In the genomic region with DNA sequence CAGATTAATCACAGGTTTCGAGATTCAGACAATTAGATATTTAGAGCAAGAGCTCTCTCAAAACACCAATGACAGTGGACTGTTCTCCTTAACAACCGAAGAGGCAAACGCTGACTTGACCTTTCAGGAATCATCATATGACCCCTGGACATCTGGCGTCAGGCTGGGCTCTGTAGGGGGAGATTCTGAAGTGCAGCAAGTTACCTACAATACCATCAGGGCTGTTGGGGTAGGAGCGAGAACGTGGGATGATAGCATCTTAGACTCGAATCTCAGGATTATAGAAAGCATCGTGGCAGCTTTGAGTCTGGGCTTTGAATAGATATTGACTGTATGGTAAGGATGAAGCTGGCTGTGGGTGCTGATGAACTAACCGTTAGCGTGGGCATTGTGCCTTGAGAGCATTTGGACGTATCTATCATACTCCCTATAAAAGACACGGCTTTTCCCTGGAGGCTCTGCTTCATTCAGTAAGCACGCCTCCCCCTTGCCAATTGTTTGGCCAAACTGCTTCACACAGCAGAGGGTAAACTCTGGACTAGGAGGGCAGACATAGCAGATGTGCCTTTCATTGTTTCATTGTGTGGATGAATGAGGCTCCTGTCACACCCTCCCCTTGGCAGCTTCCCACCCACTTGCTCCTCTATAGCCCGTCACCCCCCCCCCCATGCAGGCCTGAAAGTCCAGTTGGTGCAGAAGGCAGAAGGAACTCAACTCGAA, we compare ENCODE assay signal across 10 mouse cellular contexts.
DNase-seq lines count a peak whose midpoint lies in the region; ATAC-seq and TF ChIP-seq lines count a peak whose summit lies in the region.
"Had no signal": no experiment of that assay in that cellular context is flagged by ENCODE, and none has a peak within 500 bp of the region (broad histone marks: within the 10 kb centered on the region; RNA-seq: fewer than 3 reads in every experiment).

No protein-coding gene starts in this region.

- WGBS in embryonic facial prominence, embryonic 11.5 days = 53% methylated on average over 15 of the region's 15 CpGs
- WGBS in hindbrain, embryonic 13.5 days = 11% methylated on average over 15 of the region's 15 CpGs
- WGBS in neural tube, embryonic 12.5 days = 12% methylated on average over 15 of the region's 15 CpGs
- 70% methylated on average over 15 of the region's 15 CpGs for WGBS in heart, adult 2 months

- no peak overlapping the region for H3K9ac ChIP-seq in embryonic facial prominence, embryonic 11.5 days (replicated peaks; ENCODE audit: low read length)
- H3K9ac ChIP-seq in hindbrain, embryonic 13.5 days = peak overlapping the region; percentile 25; the same call in 1 of the 2 replicates
- no peak overlapping the region for H3K9ac ChIP-seq in neural tube, embryonic 12.5 days
- no peak overlapping the region for H3K9ac ChIP-seq in heart, adult 2 months (ENCODE audit: low read depth, low read length)
- H3K9ac ChIP-seq: liver, postnatal 0 days had no signal

- no peak for TF ChIP-seq POLR2A in heart, adult 2 months (IDR thresholded peaks at IDR 0.05; ENCODE audit: insufficient read depth, low read depth, low read length)

- H3K4me1 ChIP-seq in embryonic facial prominence, embryonic 11.5 days (ENCODE audit: control insufficient read depth, insufficient read depth, low read length) = no peaks in the 10 kb centered on the region
- peaks cover 28% of the 10 kb centered on the region for H3K4me1 ChIP-seq in hindbrain, embryonic 13.5 days (replicated peaks)
- H3K4me1 ChIP-seq in neural tube, embryonic 12.5 days = peaks cover 32% of the 10 kb centered on the region
- H3K4me1 ChIP-seq in heart, adult 2 months (ENCODE audit: control insufficient read depth, insufficient read depth, low read length) = no peaks in the 10 kb centered on the region

- no peak for TF ChIP-seq CTCF in heart, adult 2 months (IDR thresholded peaks at IDR 0.05)

- H3K27me3 ChIP-seq in embryonic facial prominence, embryonic 11.5 days (ENCODE audit: control insufficient read depth, insufficient read depth, low read length) = no peaks in the 10 kb centered on the region
- H3K27me3 ChIP-seq in hindbrain, embryonic 13.5 days = no peaks in the 10 kb centered on the region
- no peaks in the 10 kb centered on the region for H3K27me3 ChIP-seq in neural tube, embryonic 12.5 days (replicated peaks)
- H3K27me3 ChIP-seq in heart, adult 2 months (ENCODE audit: control insufficient read depth, insufficient read depth, low read length) = no peaks in the 10 kb centered on the region

- no peaks in the 10 kb centered on the region for H3K36me3 ChIP-seq in embryonic facial prominence, embryonic 11.5 days (replicated peaks; ENCODE audit: control insufficient read depth, insufficient read depth, low read depth, low read length)
- H3K36me3 ChIP-seq in hindbrain, embryonic 13.5 days = no peaks in the 10 kb centered on the region
- H3K36me3 ChIP-seq in neural tube, embryonic 12.5 days = 0 out of 2 replicates have a peak, but pooled peaks cover 2% of the 10 kb centered on the region
- H3K36me3 ChIP-seq in heart, adult 2 months (ENCODE audit: control insufficient read depth, insufficient read depth, low read length) = no peaks in the 10 kb centered on the region
- H3K36me3 ChIP-seq: limb, embryonic 10.5 days had no signal

- intact Hi-C loops in heart, adult 2 months (cut with DNase I) = loop anchor here (5.0 kb wide), 1 partner anchor 88 kb away; a partner anchor contains a TSS

- no peak overlapping the region for H3K4me2 ChIP-seq in embryonic facial prominence, embryonic 11.5 days (ENCODE audit: low read depth, low read length)
- H3K4me2 ChIP-seq in hindbrain, embryonic 13.5 days = peak overlapping the region; percentile 23; the same call in 1 of the 2 replicates
- H3K4me2 ChIP-seq in neural tube, embryonic 12.5 days (replicated peaks) = peak overlapping the region; percentile 42

- H3K4me3 ChIP-seq in embryonic facial prominence, embryonic 11.5 days (ENCODE audit: low read depth, low read length) = no peak overlapping the region
- no peak overlapping the region for H3K4me3 ChIP-seq in hindbrain, embryonic 13.5 days
- no peak overlapping the region for H3K4me3 ChIP-seq in neural tube, embryonic 12.5 days
- H3K4me3 ChIP-seq in heart, adult 2 months = no peak overlapping the region
- H3K4me3 ChIP-seq: limb, embryonic 10.5 days had no signal

- DNase-seq in brain, adult 2 months (ENCODE audit: low read depth, low spot score) = peak; percentile 80
- no peak for DNase-seq in embryonic facial prominence, embryonic 11.5 days (ENCODE audit: low spot score)
- no peak for DNase-seq in urinary bladder, adult 2 months (ENCODE audit: low spot score)
- DNase-seq in T-cell, adult 2 months (ENCODE audit: low spot score) = no peak
- no peak for DNase-seq in heart, adult 2 months
- DNase-seq: kidney, postnatal 4 days; liver, postnatal 0 days had no signal

- H3K79me2 ChIP-seq in heart, adult 2 months (replicated peaks; ENCODE audit: control insufficient read depth, insufficient read depth, low read length) = no peaks in the 10 kb centered on the region

- H3K27ac ChIP-seq in embryonic facial prominence, embryonic 11.5 days (replicated peaks; ENCODE audit: low read depth, low read length) = no peak overlapping the region
- peak overlapping the region; percentile 49 for H3K27ac ChIP-seq in hindbrain, embryonic 13.5 days
- H3K27ac ChIP-seq in neural tube, embryonic 12.5 days = peak overlapping the region; percentile 59
- H3K27ac ChIP-seq in heart, adult 2 months = no peak overlapping the region
- H3K27ac ChIP-seq: limb, embryonic 10.5 days had no signal

- ATAC-seq in embryonic facial prominence, embryonic 11.5 days (replicated peaks; ENCODE audit: insufficient number of reproducible peaks, low FRiP score, low TSS enrichment, low read depth) = peak; percentile 78; the same call in 1 of the 2 replicates
- peak; percentile 70 for ATAC-seq in hindbrain, embryonic 13.5 days (ENCODE audit: low FRiP score)
- peak; percentile 93 for ATAC-seq in neural tube, embryonic 12.5 days (ENCODE audit: low FRiP score, low read depth)
- ATAC-seq: liver, postnatal 0 days had no signal

- no peak for TF ChIP-seq EP300 in heart, adult 2 months (IDR thresholded peaks at IDR 0.05; ENCODE audit: insufficient read depth, low read depth, low read length)

- no peaks in the 10 kb centered on the region for H3K9me3 ChIP-seq in embryonic facial prominence, embryonic 11.5 days (replicated peaks; ENCODE audit: control insufficient read depth, low read length)
- H3K9me3 ChIP-seq in hindbrain, embryonic 13.5 days = no peaks in the 10 kb centered on the region
- no peaks in the 10 kb centered on the region for H3K9me3 ChIP-seq in neural tube, embryonic 12.5 days
- H3K9me3 ChIP-seq: limb, embryonic 10.5 days had no signal

Comparison
In these comparisons a context has a peak if more than half of its experiments do, and no peak if none do; other contexts are left out.
1. H3K27ac ChIP-seq: peak in hindbrain, embryonic 13.5 days (single experiment) and neural tube, embryonic 12.5 days (single experiment); none in embryonic facial prominence, embryonic 11.5 days (single experiment) and heart, adult 2 months (single experiment).
2. Peak in every context shown above with its lines, with median percentiles within 50 percentile points of each other: ATAC-seq.